Mouse (Mus musculus): ENCODE results near the gene Zfp612.
A peak's percentile ranks its signal among the peaks of the same experiment; 100 is the strongest.
"Not testable (repeated sequence)": the region's sequence is repeated elsewhere in the genome, so short reads cannot be mapped to it uniquely, and the experiment has no call there.

Zfp612 gene

GRCm38 (mm10) chr8:110079282-110080221, at the start of gene Zfp612:
Gene Zfp612, plus strand, starts transcription at chr8:110079746.
- DNase-seq = peak; percentile 79

- not testable (repeated sequence) for DNase-seq
Measured at GRCm38 (mm10) chr8:110033771-110034170, 45.8 kb upstream of the Zfp612 start.

GRCm38 (mm10) chr8:110034331-110034730, 45.2 kb upstream of the Zfp612 start:
- no peak for DNase-seq

- DNase-seq = no peak
Measured at GRCm38 (mm10) chr8:110036156-110036555, 43.4 kb upstream of the Zfp612 start.

GRCm38 (mm10) chr8:110039216-110039615, 40.3 kb upstream of the Zfp612 start:
- no peak for DNase-seq

GRCm38 (mm10) chr8:110039659-110040058, 39.9 kb upstream of the Zfp612 start, which contains the start of gene Chst4:
Gene Chst4, minus strand, starts transcription at chr8:110039740.
- DNase-seq = no peak

- no peak for DNase-seq
Measured at GRCm38 (mm10) chr8:110040509-110040908, 39.0 kb upstream of the Zfp612 start.

GRCm38 (mm10) chr8:110051208-110051607, 28.3 kb upstream of the Zfp612 start:
- no peak for DNase-seq

GRCm38 (mm10) chr8:110058207-110058606, 21.3 kb upstream of the Zfp612 start:
- no peak for DNase-seq

GRCm38 (mm10) chr8:110064161-110064560, 15.4 kb upstream of the Zfp612 start:
- no peak for DNase-seq

- no peak for DNase-seq
Measured at GRCm38 (mm10) chr8:110064606-110065365, 14.8 kb upstream of the Zfp612 start.

- no peak for DNase-seq
Measured at GRCm38 (mm10) chr8:110065676-110066075, 13.9 kb upstream of the Zfp612 start.

GRCm38 (mm10) chr8:110069706-110070105, 9.8 kb upstream of the Zfp612 start:
- DNase-seq = no peak

- DNase-seq = peak; percentile 58
Measured at GRCm38 (mm10) chr8:110071600-110071999, 7.9 kb upstream of the Zfp612 start.

GRCm38 (mm10) chr8:110074496-110074895, 5.0 kb upstream of the Zfp612 start:
- no peak for DNase-seq

GRCm38 (mm10) chr8:110082416-110083105, 3.0 kb downstream of the Zfp612 start:
- no peak for DNase-seq

GRCm38 (mm10) chr8:110091869-110092268, 12.3 kb downstream of the Zfp612 start:
- peak; percentile 8 for DNase-seq

- DNase-seq = no peak
Measured at GRCm38 (mm10) chr8:110100907-110101306, 21.4 kb downstream of the Zfp612 start, which contains the start of gene Gm21964. Gene Gm21964, plus strand, starts transcription at chr8:110101207.

GRCm38 (mm10) chr8:110101676-110102075, 22.1 kb downstream of the Zfp612 start:
- DNase-seq = no peak

GRCm38 (mm10) chr8:110102653-110103052, 23.1 kb downstream of the Zfp612 start, which contains the start of gene Gm17720:
Gene Gm17720, minus strand, starts transcription at chr8:110102753.
- no peak for DNase-seq

GRCm38 (mm10) chr8:110119715-110120114, 40.2 kb downstream of the Zfp612 start:
- peak; percentile 6 for DNase-seq

- DNase-seq = peak; percentile 73
Measured at GRCm38 (mm10) chr8:110130537-110130936, 51.0 kb downstream of the Zfp612 start.

- DNase-seq = no peak
Measured at GRCm38 (mm10) chr8:110134236-110134635, 54.7 kb downstream of the Zfp612 start.
